Mouse (Mus musculus): Measurements from ENCODE around the gene Olfr1216.
"Not testable (repeated sequence)": the region's sequence is repeated elsewhere in the genome, so short reads cannot be mapped to it uniquely, and the experiment has no call there.

The Olfr1216 gene

GRCm38 (mm10) chr2:89018240-89018639 lies at the start of gene Olfr1216:
Gene Olfr1216 (minus strand): TSS chr2:89018340.
- no peak for DNase-seq

DNA sequence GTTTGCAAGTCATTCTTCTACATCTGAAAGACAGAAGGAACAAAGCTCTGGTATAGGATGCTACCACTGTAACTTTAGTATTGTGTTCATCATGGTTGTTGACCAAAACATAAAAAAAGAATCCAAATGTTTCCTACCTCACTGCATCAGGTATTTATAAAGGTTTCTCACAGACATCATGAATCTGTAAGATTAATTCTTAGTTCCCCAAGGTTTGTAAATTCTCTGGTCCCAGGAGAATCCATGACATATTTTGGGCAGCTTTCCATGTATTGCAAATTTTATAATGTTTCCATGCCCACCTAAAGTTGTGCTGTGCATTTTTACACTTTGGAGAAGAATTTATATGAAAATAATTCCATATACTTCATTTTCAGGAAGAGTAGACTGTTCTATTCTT lies 42.9 kb upstream of the Olfr1216 start, which contains the start of gene Olfr1218:
Olfr1218 (minus strand) TSS at position 101 of the 400 bp plus-strand sequence.
- DNase-seq: no peak

- DNase-seq: no peak
Observed at GRCm38 (mm10) chr2:89031965-89032364, 13.8 kb upstream of the Olfr1216 start, which contains the start of gene Olfr1217. Gene Olfr1217 (minus strand): TSS chr2:89032065.

DNA sequence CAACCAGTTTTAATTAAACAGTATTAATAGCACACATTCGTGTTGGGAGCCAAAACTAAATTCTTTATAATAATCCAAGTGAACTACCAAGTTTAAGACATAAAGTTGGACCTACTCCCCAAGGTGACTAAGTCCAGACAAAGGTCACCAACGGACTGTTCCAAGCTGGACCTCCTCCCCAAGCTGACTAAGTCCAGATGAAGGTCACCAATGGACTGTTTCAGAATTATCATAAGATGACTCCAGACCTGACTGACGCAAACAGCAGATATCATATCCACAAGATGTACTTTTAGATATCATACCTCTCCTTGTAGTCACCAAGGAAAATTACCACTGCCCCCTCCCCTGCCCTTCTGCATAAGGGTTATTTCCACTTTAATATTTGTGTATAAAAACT lies 3.3 kb upstream of the Olfr1216 start:
- not testable (repeated sequence) for DNase-seq

GRCm38 (mm10) chr2:89006873-89007272 lies 11.3 kb downstream of the Olfr1216 start, which contains the start of gene Olfr1215:
Gene Olfr1215 (minus strand): TSS chr2:89006973.
- no peak for DNase-seq

DNA sequence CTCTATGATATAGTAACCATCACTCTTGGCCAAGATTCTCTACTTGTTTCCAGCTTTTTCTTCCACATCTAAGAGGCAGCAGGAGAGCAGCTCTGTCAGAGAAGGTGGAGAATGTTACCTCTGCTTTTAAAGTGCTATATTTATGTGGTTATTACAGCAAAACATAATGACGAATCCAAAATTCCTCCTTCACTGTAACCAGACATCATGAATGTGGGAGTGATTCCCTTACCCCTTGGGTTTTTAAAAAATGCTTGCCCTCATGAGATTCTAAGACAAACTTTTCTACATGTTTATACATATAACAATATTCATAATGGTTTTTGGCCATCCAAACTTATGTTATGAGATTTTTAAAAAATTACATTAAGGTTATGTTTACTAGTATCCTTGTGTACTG lies 25.6 kb downstream of the Olfr1216 start, which contains the start of gene Olfr1214:
Olfr1214 (minus strand) TSS at position 101 of the 400 bp plus-strand sequence.
- no peak for DNase-seq

- DNase-seq: no peak
Observed at GRCm38 (mm10) chr2:88980181-88980580, 38.0 kb downstream of the Olfr1216 start, which contains the start of gene Gm13762. Gene Gm13762 (minus strand): TSS chr2:88980281.
